Mouse (Mus musculus): ENCODE results near the gene Prkcd. TPM values are rescaled to one million over a fixed set of nuclear protein-coding genes. Genes with fewer than 3 reads are reported as not detected.
A peak's percentile ranks its signal among the peaks of the same experiment; 100 is the strongest.
"Not testable (repeated sequence)": the region's sequence is repeated elsewhere in the genome, so short reads cannot be mapped to it uniquely, and the experiment has no call there.

Prkcd gene
- polyA plus RNA-seq, 1 experiment from 2014 or later = 20.6 TPM

DNA sequence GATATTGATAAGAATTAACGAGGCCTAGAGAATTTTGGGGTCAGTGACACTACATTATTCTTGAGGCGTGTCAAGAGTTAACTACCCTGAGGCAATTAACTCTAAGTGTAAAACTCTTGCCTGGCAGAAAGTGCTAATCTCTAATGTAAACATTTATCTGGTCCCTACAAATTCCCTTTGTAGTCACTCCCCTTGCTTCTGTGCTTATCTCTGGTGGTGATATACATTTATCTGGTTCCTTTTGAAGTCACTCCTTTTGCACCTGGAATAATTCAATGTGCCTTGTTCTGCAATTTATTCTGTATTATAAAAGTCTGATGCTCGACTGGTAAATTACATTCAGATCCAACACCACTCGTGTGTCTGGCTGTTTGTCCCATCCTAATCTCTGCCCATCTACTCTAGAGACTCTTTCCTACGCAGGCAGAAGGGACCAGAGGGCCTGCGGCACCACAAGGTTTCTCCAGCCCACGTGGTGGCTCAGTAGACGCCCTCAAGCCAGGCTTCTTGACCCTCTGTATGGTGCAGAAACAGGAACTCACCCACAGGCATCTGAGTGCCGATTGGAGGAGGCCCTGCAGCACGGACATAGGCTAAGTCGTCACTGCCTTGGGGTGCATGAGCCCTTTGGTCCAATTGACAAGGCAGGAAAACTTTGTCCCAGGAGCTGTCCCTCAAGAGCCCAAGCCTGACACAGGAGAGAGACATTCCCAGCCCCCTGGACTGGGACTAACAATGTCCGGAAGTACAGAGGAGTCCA, 48.5 kb downstream of the Prkcd start:
- H3K9me3 ChIP-seq (ENCODE audit: control insufficient read depth, low read length); H3K4me2 ChIP-seq (ENCODE audit: low read depth, low read length); H3K36me3 ChIP-seq (ENCODE audit: control insufficient read depth, insufficient read depth, low read length); ATAC-seq (ENCODE audit: low read depth); H3K27me3 ChIP-seq (ENCODE audit: control insufficient read depth, insufficient read depth, low read length); H3K4me1 ChIP-seq (ENCODE audit: control insufficient read depth, insufficient read depth, low read length); H3K9ac ChIP-seq (replicated peaks; ENCODE audit: low read depth, low read length); H3K4me3 ChIP-seq (ENCODE audit: low read depth, low read length); H3K27ac ChIP-seq (ENCODE audit: low read depth, low read length): not testable (repeated sequence)
- 59% methylated on average over 10 of the region's 12 CpGs for WGBS

DNA sequence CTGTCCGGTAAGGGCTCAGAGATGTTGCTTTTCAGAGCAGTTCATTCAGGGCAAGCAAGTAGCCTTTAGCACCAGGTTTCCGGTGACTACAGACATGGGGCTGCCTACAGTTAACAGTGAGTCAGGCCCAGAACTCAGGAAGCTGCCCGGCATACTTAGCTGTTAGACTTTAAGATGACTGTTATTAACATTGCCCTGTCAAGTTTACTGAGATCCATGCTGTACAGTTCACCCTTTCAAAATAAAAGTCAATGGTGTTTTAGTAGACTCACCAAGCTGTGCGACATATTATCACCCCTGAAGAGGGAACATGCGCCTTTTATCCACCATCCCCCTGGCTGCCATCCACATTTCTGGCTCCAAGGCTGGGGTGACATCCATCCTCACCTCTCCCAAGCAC, 49.8 kb downstream of the Prkcd start:
- peaks cover 18% of the 10 kb centered on the region for H3K36me3 ChIP-seq (ENCODE audit: control insufficient read depth, insufficient read depth, low read length)
- H3K4me1 ChIP-seq (ENCODE audit: control insufficient read depth, insufficient read depth, low read length) = no peaks in the 10 kb centered on the region
- 87% methylated on average over 5 of the region's 5 CpGs for whole genome bisulfite sequencing
- no peak for ATAC-seq (ENCODE audit: low read depth)
- H3K4me3 ChIP-seq (ENCODE audit: low read depth, low read length) = no peak overlapping the region
- H3K27ac ChIP-seq (ENCODE audit: low read depth, low read length) = no peak overlapping the region
- H3K27me3 ChIP-seq (ENCODE audit: control insufficient read depth, insufficient read depth, low read length) = no peaks in the 10 kb centered on the region
- H3K9me3 ChIP-seq (ENCODE audit: control insufficient read depth, low read length) = no peaks in the 10 kb centered on the region
- no peak overlapping the region for H3K9ac ChIP-seq (replicated peaks; ENCODE audit: low read depth, low read length)
- H3K4me2 ChIP-seq (ENCODE audit: low read depth, low read length) = no peak overlapping the region

- Histone ChIP-seq H3K4me2 (ENCODE audit: low read depth, low read length) (no peak overlapping the region), H3K27me3 (ENCODE audit: control insufficient read depth, insufficient read depth, low read length) (no peaks in the 10 kb centered on the region), H3K27ac (ENCODE audit: low read depth, low read length) (no peak overlapping the region), H3K9ac (replicated peaks; ENCODE audit: low read depth, low read length) (no peak overlapping the region), H3K36me3 (ENCODE audit: control insufficient read depth, insufficient read depth, low read length) (peaks cover 23% of the 10 kb centered on the region), H3K4me1 (ENCODE audit: control insufficient read depth, insufficient read depth, low read length) (no peaks in the 10 kb centered on the region), H3K4me3 (ENCODE audit: low read depth, low read length) (no peak overlapping the region), H3K9me3 (ENCODE audit: control insufficient read depth, low read length) (no peaks in the 10 kb centered on the region)
- WGBS = 85% methylated on average over 7 of the region's 7 CpGs
- no peak for ATAC-seq (ENCODE audit: low read depth)
Measured at GRCm38 (mm10) chr14:30575791-30576190, 50.2 kb downstream of the Prkcd start.

- Histone ChIP-seq H3K4me1 (ENCODE audit: control insufficient read depth, insufficient read depth, low read length) (no peaks in the 10 kb centered on the region), H3K9me3 (ENCODE audit: control insufficient read depth, low read length) (no peaks in the 10 kb centered on the region), H3K27ac (ENCODE audit: low read depth, low read length) (no peak overlapping the region), H3K27me3 (ENCODE audit: control insufficient read depth, insufficient read depth, low read length) (no peaks in the 10 kb centered on the region), H3K9ac (replicated peaks; ENCODE audit: low read depth, low read length) (no peak overlapping the region), H3K4me2 (ENCODE audit: low read depth, low read length) (no peak overlapping the region), H3K36me3 (ENCODE audit: control insufficient read depth, insufficient read depth, low read length) (peaks cover 28% of the 10 kb centered on the region), H3K4me3 (ENCODE audit: low read depth, low read length) (no peak overlapping the region)
- 72% methylated on average over 6 of the region's 6 CpGs for WGBS
- peak; percentile 63; the same call in 1 of the 2 replicates for ATAC-seq (ENCODE audit: low read depth)
Measured at GRCm38 (mm10) chr14:30573983-30574584, 51.9 kb downstream of the Prkcd start.

GRCm38 (mm10) chr14:30573235-30573634, 52.8 kb downstream of the Prkcd start:
- no peaks in the 10 kb centered on the region for H3K27me3 ChIP-seq (ENCODE audit: control insufficient read depth, insufficient read depth, low read length)
- H3K27ac ChIP-seq (ENCODE audit: low read depth, low read length) = no peak overlapping the region
- H3K36me3 ChIP-seq (ENCODE audit: control insufficient read depth, insufficient read depth, low read length) = peaks cover 37% of the 10 kb centered on the region
- no peak for ATAC-seq (ENCODE audit: low read depth)
- no peak overlapping the region for H3K9ac ChIP-seq (replicated peaks; ENCODE audit: low read depth, low read length)
- no peak overlapping the region for H3K4me2 ChIP-seq (ENCODE audit: low read depth, low read length)
- 65% methylated on average over 8 of the region's 8 CpGs for WGBS
- H3K4me3 ChIP-seq (ENCODE audit: low read depth, low read length) = no peak overlapping the region
- no peaks in the 10 kb centered on the region for H3K9me3 ChIP-seq (ENCODE audit: control insufficient read depth, low read length)
- H3K4me1 ChIP-seq (ENCODE audit: control insufficient read depth, insufficient read depth, low read length) = no peaks in the 10 kb centered on the region

- no peak for ATAC-seq (ENCODE audit: low read depth)
- no peak overlapping the region for H3K27ac ChIP-seq (ENCODE audit: low read depth, low read length)
- no peak overlapping the region for H3K9ac ChIP-seq (replicated peaks; ENCODE audit: low read depth, low read length)
- no peaks in the 10 kb centered on the region for H3K4me1 ChIP-seq (ENCODE audit: control insufficient read depth, insufficient read depth, low read length)
- H3K9me3 ChIP-seq (ENCODE audit: control insufficient read depth, low read length) = no peaks in the 10 kb centered on the region
- no peaks in the 10 kb centered on the region for H3K27me3 ChIP-seq (ENCODE audit: control insufficient read depth, insufficient read depth, low read length)
- H3K4me2 ChIP-seq (ENCODE audit: low read depth, low read length) = no peak overlapping the region
- H3K4me3 ChIP-seq (ENCODE audit: low read depth, low read length) = no peak overlapping the region
- peaks cover 43% of the 10 kb centered on the region for H3K36me3 ChIP-seq (ENCODE audit: control insufficient read depth, insufficient read depth, low read length)
- 94% methylated on average over 10 of the region's 10 CpGs for WGBS
Measured at GRCm38 (mm10) chr14:30572253-30572652, 53.8 kb downstream of the Prkcd start.

DNA sequence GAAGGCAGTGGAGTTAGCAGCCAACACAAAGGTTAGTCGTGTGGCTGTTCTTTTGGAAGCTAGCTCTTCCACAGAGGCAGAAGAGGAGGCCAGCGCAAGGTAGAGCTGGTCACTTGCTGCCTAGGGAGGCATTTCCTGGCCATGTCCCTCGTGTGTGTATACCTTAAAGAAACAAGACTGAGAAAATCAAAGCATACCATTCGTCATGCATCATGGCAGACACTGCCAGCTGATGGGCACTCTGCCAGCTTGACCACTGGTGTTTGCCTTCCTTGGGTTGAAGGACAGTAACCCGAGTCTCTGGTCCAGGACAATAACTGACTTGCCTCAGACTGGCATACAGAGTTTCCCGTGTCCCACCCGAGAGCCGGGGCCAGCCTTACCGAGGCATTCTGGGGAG, 55.7 kb downstream of the Prkcd start:
- Histone ChIP-seq H3K36me3 (ENCODE audit: control insufficient read depth, insufficient read depth, low read length) (peaks cover 52% of the 10 kb centered on the region), H3K4me2 (ENCODE audit: low read depth, low read length) (no peak overlapping the region), H3K4me3 (ENCODE audit: low read depth, low read length) (no peak overlapping the region), H3K4me1 (ENCODE audit: control insufficient read depth, insufficient read depth, low read length) (no peaks in the 10 kb centered on the region), H3K9me3 (ENCODE audit: control insufficient read depth, low read length) (no peaks in the 10 kb centered on the region), H3K27ac (ENCODE audit: low read depth, low read length) (no peak overlapping the region), H3K27me3 (ENCODE audit: control insufficient read depth, insufficient read depth, low read length) (no peaks in the 10 kb centered on the region), H3K9ac (replicated peaks; ENCODE audit: low read depth, low read length) (no peak overlapping the region)
- ATAC-seq (ENCODE audit: low read depth) = no peak
- WGBS = 89% methylated on average over 9 of the region's 9 CpGs

DNA sequence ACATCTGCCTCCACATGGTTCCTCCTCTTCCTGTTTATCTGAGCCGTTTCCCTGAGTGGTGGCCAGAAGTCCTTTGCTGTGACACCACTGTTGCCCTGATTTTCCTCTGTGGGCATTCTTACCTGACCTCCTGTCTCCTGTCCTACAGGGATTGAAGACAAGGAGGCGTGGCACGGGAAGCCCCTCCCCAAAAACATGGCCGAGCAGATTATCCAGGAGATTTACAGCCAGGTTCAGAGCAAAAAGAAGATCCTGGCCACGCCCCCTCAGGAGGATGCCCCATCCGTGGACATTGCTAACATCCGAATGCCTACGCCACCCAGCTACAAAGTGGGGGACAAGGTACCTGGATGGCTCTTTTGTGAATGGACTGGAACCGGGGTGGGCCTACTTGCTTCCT, 58.0 kb downstream of the Prkcd start:
- H3K4me2 ChIP-seq (ENCODE audit: low read depth, low read length) = no peak overlapping the region
- 91% methylated on average over 9 of the region's 9 CpGs for WGBS
- H3K4me1 ChIP-seq (ENCODE audit: control insufficient read depth, insufficient read depth, low read length) = no peaks in the 10 kb centered on the region
- no peaks in the 10 kb centered on the region for H3K9me3 ChIP-seq (ENCODE audit: control insufficient read depth, low read length)
- ATAC-seq (ENCODE audit: low read depth) = no peak
- H3K27me3 ChIP-seq (ENCODE audit: control insufficient read depth, insufficient read depth, low read length) = no peaks in the 10 kb centered on the region
- H3K4me3 ChIP-seq (ENCODE audit: low read depth, low read length) = no peak overlapping the region
- H3K36me3 ChIP-seq (ENCODE audit: control insufficient read depth, insufficient read depth, low read length) = peaks cover 49% of the 10 kb centered on the region
- H3K9ac ChIP-seq (replicated peaks; ENCODE audit: low read depth, low read length) = no peak overlapping the region
- no peak overlapping the region for H3K27ac ChIP-seq (ENCODE audit: low read depth, low read length)

GRCm38 (mm10) chr14:30566317-30566716, 59.7 kb downstream of the Prkcd start:
- Histone ChIP-seq H3K27ac (ENCODE audit: low read depth, low read length) (no peak overlapping the region), H3K36me3 (ENCODE audit: control insufficient read depth, insufficient read depth, low read length) (peaks cover 34% of the 10 kb centered on the region), H3K9me3 (ENCODE audit: control insufficient read depth, low read length) (no peaks in the 10 kb centered on the region), H3K27me3 (ENCODE audit: control insufficient read depth, insufficient read depth, low read length) (no peaks in the 10 kb centered on the region), H3K4me3 (ENCODE audit: low read depth, low read length) (no peak overlapping the region), H3K9ac (replicated peaks; ENCODE audit: low read depth, low read length) (no peak overlapping the region), H3K4me2 (ENCODE audit: low read depth, low read length) (no peak overlapping the region), H3K4me1 (ENCODE audit: control insufficient read depth, insufficient read depth, low read length) (0 out of 2 replicates have a peak, but pooled peaks cover 2% of the 10 kb centered on the region)
- no peak for ATAC-seq (ENCODE audit: low read depth)
- 95% methylated on average over 6 of the region's 6 CpGs for WGBS
